Mouse (Mus musculus): ENCODE measurements around the gene Hist1h2bb.
"Not testable (repeated sequence)": the region's sequence is repeated elsewhere in the genome, so short reads cannot be mapped to it uniquely, and the experiment has no call there.

- not testable (repeated sequence) for TF ChIP-seq GATA1 (IDR thresholded peaks at IDR 0.05; ENCODE audit: borderline replicate concordance, low read length); FLI1 (IDR thresholded peaks at IDR 0.05; ENCODE audit: low read length)
Measured at GRCm38 (mm10) chr13:23702801-23703200, 43.7 kb upstream of the Hist1h2bb start.

Data from megakaryocyte, embryonic 14.5 days (primary cell).